Mouse (Mus musculus) intestine, embryonic 16.5 days (tissue): ENCODE measurements around the gene Nedd4. TPM values are rescaled to one million over a fixed set of nuclear protein-coding genes. Genes with fewer than 3 reads are reported as not detected.

Experiments used
- ATAC-seq: fragments of 200-750 bp; cut with Nextera tagmentation; 2 replicates; pipeline ENCODE4 v1.8.0; 2017; ENCODE audit warnings: moderate TSS enrichment, moderate library complexity
- H3K27ac ChIP-seq: fragments of 300-500 bp; sonication (generic); 2 replicates; pipeline ENCODE4 v1.5.1; 2014; ENCODE audit warnings: mild to moderate bottlenecking, low read length
- H3K27me3 ChIP-seq: fragments of 300-500 bp; sonication (generic); replicated peaks from 2 replicates; pipeline ENCODE4 v1.6.1; 2014; ENCODE audit warnings: low read length, control low read depth, mixed read lengths; ENCODE audit not compliant: control insufficient read depth, insufficient read depth
- H3K36me3 ChIP-seq: fragments of 300-500 bp; sonication (generic); 2 replicates; pipeline ENCODE4 v1.6.1; 2014; ENCODE audit warnings: low read length, control low read depth; ENCODE audit not compliant: control insufficient read depth, insufficient read depth
- H3K4me1 ChIP-seq: fragments of 300-500 bp; sonication (generic); 2 replicates; pipeline ENCODE4 v1.6.1; 2014; ENCODE audit warnings: low read length, control low read depth, mixed read lengths; ENCODE audit not compliant: control insufficient read depth, insufficient read depth
- H3K4me2 ChIP-seq: fragments of 300-500 bp; sonication (generic); 2 replicates; pipeline ENCODE4 v1.6.1; 2014; ENCODE audit warnings: low read depth, low read length, control low read depth
- H3K4me3 ChIP-seq: fragments of 300-500 bp; sonication (generic); 2 replicates; pipeline ENCODE4 v1.5.1; 2014; ENCODE audit warnings: mild to moderate bottlenecking, low read length
- H3K9ac ChIP-seq: fragments of 300-500 bp; sonication (generic); 2 replicates; pipeline ENCODE4 v1.6.1; 2014; ENCODE audit warnings: low read depth, low read length
- H3K9me3 ChIP-seq: fragments of 300-500 bp; sonication (generic); 2 replicates; pipeline ENCODE4 v1.6.1; 2016; ENCODE audit warnings: low read length, control low read depth; ENCODE audit not compliant: control insufficient read depth
- WGBS: fragments of 180-500 bp; shearing (Covaris S2); extraction: QIAGEN DNeasy Blood & Tissue Kit; methylation state at CpG from one replicate; pipeline ENCODE4 v1.1.7; 2014; 5-methylcytosine and 5-hydroxymethylcytosine counted together
- polyA plus RNA-seq: library from polyadenylated mRNA; unstranded; fragments of >200 nt; fragmentation: Nextera tagmentation; extraction: Ambion mirVana; gene quantifications from 2 replicates; pipeline ENCODE4 v1.2.1, GENCODE M21; 2015

Nedd4 gene
- polyA plus RNA-seq, 1 experiment from 2014 or later: 409 TPM

DNA sequence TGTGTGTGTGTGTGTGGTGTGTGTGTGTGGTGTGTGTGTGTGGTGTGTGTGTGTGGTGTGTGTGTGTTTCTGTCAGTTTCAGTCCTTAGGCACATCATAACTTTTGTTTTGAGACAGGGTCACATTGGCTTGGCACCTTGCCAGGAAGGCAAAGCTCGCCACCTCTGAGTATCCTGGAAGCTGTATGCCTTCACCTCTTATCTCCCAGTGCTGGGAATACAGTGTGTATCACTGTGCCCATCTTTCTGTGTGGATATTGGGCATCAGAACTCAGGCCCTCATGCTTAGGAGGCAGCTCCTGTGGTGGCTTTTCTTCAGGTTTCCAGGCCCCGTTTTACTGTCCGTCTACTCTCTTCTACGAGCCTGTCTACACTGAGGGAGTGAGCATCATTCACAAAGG is 24.4 kb downstream of the Nedd4 start:
- no peak overlapping the region for H3K9ac ChIP-seq
- no peak for ATAC-seq
- H3K36me3 ChIP-seq: peaks cover 30% of the 10 kb centered on the region
- no peaks in the 10 kb centered on the region for H3K27me3 ChIP-seq
- peaks cover 14% of the 10 kb centered on the region for H3K4me1 ChIP-seq
- H3K27ac ChIP-seq: no peak overlapping the region
- no peak overlapping the region for H3K4me3 ChIP-seq
- no peaks in the 10 kb centered on the region for H3K9me3 ChIP-seq
- no peak overlapping the region for H3K4me2 ChIP-seq
- WGBS: 65% methylated on average over 4 of the region's 4 CpGs

- peaks cover 34% of the 10 kb centered on the region for H3K36me3 ChIP-seq
- WGBS: 49% methylated on average over 5 of the region's 5 CpGs
- H3K4me3 ChIP-seq: no peak overlapping the region
- H3K9ac ChIP-seq: no peak overlapping the region
- H3K4me2 ChIP-seq: no peak overlapping the region
- H3K4me1 ChIP-seq: peaks cover 16% of the 10 kb centered on the region
- no peak for ATAC-seq
- no peaks in the 10 kb centered on the region for H3K9me3 ChIP-seq
- H3K27me3 ChIP-seq: no peaks in the 10 kb centered on the region
- no peak overlapping the region for H3K27ac ChIP-seq
These were observed 27.4 kb downstream of the Nedd4 start for GRCm38 (mm10) chr9:72689522-72689921.

DNA sequence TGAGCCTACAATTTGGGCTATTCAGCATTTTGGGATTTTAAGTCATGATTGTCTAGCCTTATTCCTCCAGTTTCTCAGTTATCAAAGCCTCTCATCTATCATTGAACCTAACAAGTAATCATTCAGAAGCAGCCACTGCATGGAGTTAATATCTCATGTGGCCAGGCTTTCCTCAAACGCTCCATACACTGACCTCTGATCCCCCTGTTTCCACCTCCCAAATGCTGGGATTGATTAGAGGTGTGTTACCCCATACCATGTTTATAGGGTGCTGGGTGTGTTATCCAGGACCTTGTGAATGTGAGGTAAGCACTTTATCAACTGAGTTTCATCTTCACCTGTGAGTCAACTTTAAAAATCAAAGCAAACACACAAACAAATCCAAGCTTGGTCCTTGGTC is 28.7 kb downstream of the Nedd4 start:
- Histone ChIP-seq H3K4me2 (no peak overlapping the region), H3K4me1 (peaks cover 18% of the 10 kb centered on the region), H3K9ac (no peak overlapping the region), H3K36me3 (peaks cover 32% of the 10 kb centered on the region), H3K27me3 (no peaks in the 10 kb centered on the region), H3K4me3 (no peak overlapping the region), H3K9me3 (no peaks in the 10 kb centered on the region), H3K27ac (peak overlapping the region; percentile 4; the same call in 1 of the 2 replicates)
- no peak for ATAC-seq
- WGBS: 40% methylated on average over 1 of the region's 1 CpGs

GRCm38 (mm10) chr9:72691942-72692341 is 29.8 kb downstream of the Nedd4 start:
- peaks cover 23% of the 10 kb centered on the region for H3K36me3 ChIP-seq
- H3K9ac ChIP-seq: no peak overlapping the region
- no peak for ATAC-seq
- WGBS: 50% methylated on average over 5 of the region's 5 CpGs
- no peak overlapping the region for H3K27ac ChIP-seq
- H3K4me3 ChIP-seq: no peak overlapping the region
- no peak overlapping the region for H3K4me2 ChIP-seq
- peaks cover 23% of the 10 kb centered on the region for H3K4me1 ChIP-seq
- no peaks in the 10 kb centered on the region for H3K9me3 ChIP-seq
- no peaks in the 10 kb centered on the region for H3K27me3 ChIP-seq

- Histone ChIP-seq H3K9ac (no peak overlapping the region), H3K4me3 (no peak overlapping the region), H3K36me3 (peaks cover 17% of the 10 kb centered on the region), H3K27me3 (no peaks in the 10 kb centered on the region), H3K27ac (no peak overlapping the region), H3K4me1 (peaks cover 29% of the 10 kb centered on the region), H3K9me3 (no peaks in the 10 kb centered on the region), H3K4me2 (no peak overlapping the region)
- ATAC-seq: no peak
- WGBS: 61% methylated on average over 24 of the region's 24 CpGs
These were observed 31.0 kb downstream of the Nedd4 start for GRCm38 (mm10) chr9:72693081-72693696.

DNA sequence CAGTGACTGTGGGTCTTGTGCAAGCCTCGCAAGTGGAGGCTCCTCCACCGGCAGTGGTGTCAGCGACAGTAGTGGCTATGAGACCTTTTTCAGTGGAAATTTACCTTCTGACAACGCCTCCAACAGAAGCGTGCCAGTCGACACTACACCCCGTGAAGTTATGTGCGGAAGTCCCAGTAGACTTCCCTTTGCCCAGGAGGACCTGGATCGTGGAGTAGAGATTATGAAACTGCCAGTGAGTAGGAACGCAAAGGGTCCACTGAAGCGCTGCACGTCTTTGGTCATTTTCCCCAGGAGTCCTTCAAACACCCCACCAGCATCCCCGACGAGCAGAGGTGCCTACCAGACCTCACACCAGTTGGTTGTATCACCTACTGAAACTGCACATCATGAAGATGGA is 31.7 kb downstream of the Nedd4 start:
- Histone ChIP-seq H3K36me3 (peaks cover 18% of the 10 kb centered on the region; the same call in 1 of the 2 replicates), H3K27ac (no peak overlapping the region)

GRCm38 (mm10) chr9:72696508-72696907 is 34.4 kb downstream of the Nedd4 start:
- H3K4me2 ChIP-seq: no peak overlapping the region
- no peak overlapping the region for H3K27ac ChIP-seq
- H3K27me3 ChIP-seq: no peaks in the 10 kb centered on the region
- peaks cover 39% of the 10 kb centered on the region for H3K4me1 ChIP-seq
- 38% methylated on average over 3 of the region's 3 CpGs for WGBS
- H3K9me3 ChIP-seq: no peaks in the 10 kb centered on the region
- no peak for ATAC-seq
- no peak overlapping the region for H3K9ac ChIP-seq
- peaks cover 21% of the 10 kb centered on the region for H3K36me3 ChIP-seq
- no peak overlapping the region for H3K4me3 ChIP-seq

More for the DNA sequence above, 31.7 kb downstream of the Nedd4 start:
- no peaks in the 10 kb centered on the region for H3K27me3 ChIP-seq
- WGBS: 87% methylated on average over 14 of the region's 14 CpGs
- H3K4me2 ChIP-seq: no peak overlapping the region
- no peak overlapping the region for H3K4me3 ChIP-seq
- no peak for ATAC-seq
- no peak overlapping the region for H3K9ac ChIP-seq
- H3K4me1 ChIP-seq: peaks cover 35% of the 10 kb centered on the region
- H3K9me3 ChIP-seq: no peaks in the 10 kb centered on the region

DNA sequence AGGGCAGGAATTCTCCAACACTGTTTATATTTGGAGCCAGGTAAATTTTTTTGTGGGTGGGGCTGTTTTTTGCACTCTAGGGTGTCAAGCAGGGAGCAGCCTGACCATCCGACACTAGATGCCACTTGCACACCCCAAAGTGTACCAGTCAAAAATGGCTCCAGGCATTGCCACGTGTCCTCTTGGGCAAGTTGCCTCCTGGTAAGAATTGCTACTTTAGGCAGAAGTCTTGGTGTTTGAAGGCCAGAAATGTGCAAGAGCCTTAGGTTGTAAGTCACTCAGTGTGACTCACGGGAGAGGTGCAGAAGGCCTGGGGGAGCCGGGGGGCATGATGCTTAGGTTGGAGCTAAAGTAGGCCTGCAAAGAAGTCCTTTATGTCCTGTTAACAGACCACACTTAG is 35.6 kb downstream of the Nedd4 start:
- no peaks in the 10 kb centered on the region for H3K9me3 ChIP-seq
- 0 out of 2 replicates have a peak overlapping the region, but pooled peaks have one; percentile 14 for H3K27ac ChIP-seq
- H3K4me3 ChIP-seq: no peak overlapping the region
- peaks cover 21% of the 10 kb centered on the region for H3K36me3 ChIP-seq
- ATAC-seq: no peak
- WGBS: 86% methylated on average over 4 of the region's 4 CpGs
- H3K27me3 ChIP-seq: no peaks in the 10 kb centered on the region
- H3K4me2 ChIP-seq: no peak overlapping the region
- H3K9ac ChIP-seq: no peak overlapping the region
- peaks cover 39% of the 10 kb centered on the region for H3K4me1 ChIP-seq

DNA sequence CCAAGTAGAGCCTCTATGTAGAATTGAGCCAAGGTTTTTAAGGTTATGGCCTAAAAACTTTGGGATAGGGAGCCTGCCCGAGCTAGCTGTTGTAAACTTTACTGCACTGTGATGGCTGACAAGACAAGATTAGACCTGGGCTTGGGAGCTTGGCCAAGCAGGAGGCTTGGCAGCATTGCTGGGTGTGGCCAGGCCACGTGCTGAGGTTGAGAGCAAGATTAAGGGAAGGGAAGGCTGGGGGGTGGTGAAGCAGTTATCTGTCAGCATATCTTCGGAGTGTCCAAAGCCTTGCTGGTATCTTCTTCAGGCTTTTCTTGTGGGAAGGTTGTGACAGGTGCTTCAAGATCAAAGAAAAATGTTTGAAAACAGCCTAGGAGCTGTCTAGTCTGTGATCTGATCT is 37.6 kb downstream of the Nedd4 start:
- Histone ChIP-seq H3K27ac (no peak overlapping the region), H3K4me2 (no peak overlapping the region), H3K27me3 (no peaks in the 10 kb centered on the region), H3K9me3 (no peaks in the 10 kb centered on the region), H3K4me3 (no peak overlapping the region), H3K4me1 (peaks cover 35% of the 10 kb centered on the region), H3K36me3 (peaks cover 13% of the 10 kb centered on the region), H3K9ac (no peak overlapping the region)
- ATAC-seq: peak; percentile 67
- WGBS: 36% methylated on average over 3 of the region's 3 CpGs

- Histone ChIP-seq H3K36me3 (peaks cover 18% of the 10 kb centered on the region), H3K4me2 (no peak overlapping the region), H3K9ac (no peak overlapping the region), H3K9me3 (no peaks in the 10 kb centered on the region), H3K4me1 (peaks cover 34% of the 10 kb centered on the region), H3K4me3 (no peak overlapping the region), H3K27ac (no peak overlapping the region), H3K27me3 (no peaks in the 10 kb centered on the region)
- no peak for ATAC-seq
- 42% methylated on average over 8 of the region's 8 CpGs for WGBS
These were observed 39.3 kb downstream of the Nedd4 start for GRCm38 (mm10) chr9:72701441-72701840.
